Mouse (Mus musculus) olfactory bulb, adult 2 months (tissue): ENCODE measurements at regions not wholly inside any gene's neighbourhood (a gene's known extent, or its start where the extent isn't known, plus 50 kb on each side); places are given as distances from the start of the nearest gene placed in this dataset.

Experiments
- CTCF ChIP-seq: fragments of 200-500 bp; IDR thresholded peaks from 2 replicates; pipeline ENCODE4 v1.5.1; 2012; ENCODE audit warnings: low read depth, mild to moderate bottlenecking, low read length, moderate library complexity; ENCODE audit not compliant: insufficient read depth
- POLR2A ChIP-seq: fragments of 200-500 bp; IDR thresholded peaks from 2 replicates; pipeline ENCODE4 v1.6.1; 2012; ENCODE audit warnings: mild to moderate bottlenecking, low read depth, low read length, moderate library complexity; ENCODE audit not compliant: insufficient read depth

- no peak for TF ChIP-seq CTCF
- no peak for TF ChIP-seq POLR2A
These were observed 143.6 kb upstream of the Opcml start for GRCm38 (mm10) chr9:27646956-27647355.
